Mouse (Mus musculus) urinary bladder, postnatal 36 days (tissue): ENCODE measurements around the gene Phox2b.

ENCODE experiments used
- DNase-seq, 2 experiments: peaks; one replicate each; pipeline ENCODE4 v3.0.0; 2022; ENCODE audit warnings: low spot score in 2 of 2, mixed read lengths in 1 of 2

Phox2b gene

DNA sequence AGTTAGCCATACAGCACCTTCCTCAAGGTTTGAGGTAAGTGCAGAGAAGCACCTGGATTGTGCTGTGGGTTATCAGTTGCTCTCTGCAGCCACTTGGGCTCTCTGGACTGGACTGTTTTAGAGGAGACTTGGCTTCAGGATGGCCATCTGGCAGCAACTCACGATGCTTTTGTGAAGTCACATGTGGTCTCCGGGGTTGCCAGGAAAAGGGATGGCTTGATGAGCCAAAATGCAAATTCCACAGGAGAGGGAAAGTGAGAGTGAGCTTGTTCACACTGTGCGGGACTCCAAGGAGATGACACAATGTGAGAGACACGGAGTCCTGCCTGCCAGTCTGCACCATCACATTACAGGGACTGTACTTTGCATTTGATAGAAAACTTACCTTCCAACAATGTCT is 7.3 kb downstream of the Phox2b start:
- DNase-seq, result no peak

DNA sequence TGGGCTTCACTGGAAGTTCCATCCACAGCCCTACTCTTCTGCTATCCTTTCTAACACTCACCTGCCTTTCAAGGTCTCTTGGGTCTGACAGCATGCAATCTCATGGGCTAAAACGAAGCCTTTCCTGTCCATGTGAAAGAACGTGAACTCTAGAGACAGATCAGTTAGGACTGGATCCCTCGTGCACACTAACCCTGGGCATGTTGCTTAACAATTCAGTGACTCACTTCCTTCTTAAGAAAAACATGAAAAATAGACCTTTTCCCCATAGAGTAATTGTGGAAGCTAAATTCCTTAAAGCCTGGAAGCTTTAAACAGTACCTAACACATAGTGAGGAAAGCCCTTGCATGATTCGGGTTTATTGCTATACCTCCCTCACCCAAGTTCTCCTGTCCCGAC is 8.2 kb downstream of the Phox2b start:
- no peak for DNase-seq

DNA sequence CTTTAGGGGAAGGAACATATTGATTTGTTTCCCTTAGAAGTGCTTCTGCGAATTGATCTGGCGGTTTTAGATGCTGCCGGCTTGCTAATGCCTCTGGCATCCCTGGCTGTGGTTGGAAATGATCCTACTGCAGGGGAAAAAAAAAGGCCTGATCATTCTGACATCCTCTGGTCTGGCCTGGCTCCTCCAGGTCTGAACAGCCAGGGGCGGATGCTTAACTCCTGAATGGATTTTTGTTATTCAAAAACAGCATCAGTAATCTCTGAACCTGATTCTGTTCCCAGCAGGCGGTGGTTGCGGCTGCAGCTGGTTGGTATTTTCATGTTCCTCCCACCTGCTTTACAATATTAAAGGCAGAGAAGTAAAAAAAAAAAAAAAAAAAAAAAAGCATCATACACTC is 16.0 kb downstream of the Phox2b start:
- no peak for DNase-seq

DNA sequence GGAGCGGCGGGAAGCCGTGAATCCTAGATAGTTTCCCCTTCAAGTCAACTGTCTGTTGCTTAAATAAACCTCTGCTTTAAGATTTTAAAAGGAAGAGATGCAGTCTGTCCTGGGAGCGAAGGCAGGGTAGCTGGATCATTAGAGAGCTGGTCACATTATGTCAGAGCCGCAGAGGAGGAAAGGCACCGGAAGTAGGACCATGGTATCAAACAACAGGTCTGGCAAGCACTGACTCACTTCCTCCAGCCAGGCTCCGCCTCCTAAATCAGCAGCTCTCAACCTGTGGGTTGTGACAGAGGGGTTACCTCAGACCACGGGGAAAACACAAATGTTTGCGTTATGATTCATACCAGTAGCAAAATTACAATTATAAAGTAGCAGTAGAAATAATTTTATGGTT is 35.5 kb downstream of the Phox2b start:
- DNase-seq, result no peak

DNA sequence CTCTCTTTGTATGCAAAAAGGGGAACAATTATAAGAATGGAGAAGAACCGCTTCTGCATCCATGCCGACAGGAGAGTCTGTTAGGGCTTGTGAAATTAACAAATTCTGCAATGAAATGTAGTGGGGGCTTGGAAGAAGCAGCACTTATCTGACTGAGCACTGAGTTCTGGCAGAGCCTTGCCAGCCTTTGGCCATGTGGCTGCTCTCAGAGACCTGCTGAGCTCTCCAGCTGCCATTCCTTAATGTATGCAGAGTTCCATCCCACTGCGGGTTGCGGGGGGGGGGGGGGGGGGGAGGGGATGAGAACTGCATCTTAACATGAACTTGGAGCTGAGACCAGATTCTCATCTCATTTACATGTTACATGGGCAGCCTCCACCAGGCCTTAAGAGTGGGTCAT is 38.6 kb downstream of the Phox2b start:
- no peak for DNase-seq

DNA sequence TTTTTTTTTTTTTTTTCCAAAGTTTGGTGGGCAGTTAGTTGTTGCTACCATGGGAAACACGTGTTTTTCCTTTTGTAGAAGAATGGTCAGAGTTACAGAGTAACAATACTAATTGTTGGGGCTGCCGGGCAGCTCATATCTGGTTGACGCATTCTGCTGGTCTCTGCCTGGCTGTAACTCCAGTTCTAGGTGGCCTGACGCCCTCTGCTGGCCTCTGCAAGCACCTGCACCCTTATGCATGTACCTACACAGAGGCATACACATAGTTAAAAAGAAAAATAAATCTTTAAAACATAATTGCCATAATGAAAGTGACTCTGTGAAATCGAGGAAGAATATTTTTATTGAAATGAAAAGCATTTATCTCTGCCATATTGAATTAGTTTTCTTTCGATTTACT is 41.3 kb downstream of the Phox2b start:
- DNase-seq, result no peak

DNA sequence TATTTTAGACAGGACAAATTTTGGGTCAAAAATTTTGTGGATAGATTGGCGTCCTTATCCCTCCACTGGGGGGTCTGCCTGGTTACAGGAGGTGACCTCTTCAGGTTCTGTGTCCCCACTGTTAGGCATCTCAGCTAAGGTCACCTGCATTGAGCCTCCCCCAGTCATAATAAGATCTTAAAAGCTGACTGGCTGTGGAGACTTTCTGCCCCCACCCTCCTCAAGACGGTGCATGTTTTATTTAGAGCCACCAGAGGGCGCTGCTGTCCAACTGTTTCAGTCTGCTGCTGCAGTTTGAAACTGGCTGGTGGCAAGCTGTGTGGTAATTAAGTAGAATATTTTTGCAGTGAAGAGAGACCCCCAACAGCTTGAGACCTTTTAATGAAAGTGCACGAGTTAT is 51.1 kb downstream of the Phox2b start:
- DNase-seq, result no peak
